Comparison of ENCODE assay signal across 17 mouse cellular contexts in the genomic region with DNA sequence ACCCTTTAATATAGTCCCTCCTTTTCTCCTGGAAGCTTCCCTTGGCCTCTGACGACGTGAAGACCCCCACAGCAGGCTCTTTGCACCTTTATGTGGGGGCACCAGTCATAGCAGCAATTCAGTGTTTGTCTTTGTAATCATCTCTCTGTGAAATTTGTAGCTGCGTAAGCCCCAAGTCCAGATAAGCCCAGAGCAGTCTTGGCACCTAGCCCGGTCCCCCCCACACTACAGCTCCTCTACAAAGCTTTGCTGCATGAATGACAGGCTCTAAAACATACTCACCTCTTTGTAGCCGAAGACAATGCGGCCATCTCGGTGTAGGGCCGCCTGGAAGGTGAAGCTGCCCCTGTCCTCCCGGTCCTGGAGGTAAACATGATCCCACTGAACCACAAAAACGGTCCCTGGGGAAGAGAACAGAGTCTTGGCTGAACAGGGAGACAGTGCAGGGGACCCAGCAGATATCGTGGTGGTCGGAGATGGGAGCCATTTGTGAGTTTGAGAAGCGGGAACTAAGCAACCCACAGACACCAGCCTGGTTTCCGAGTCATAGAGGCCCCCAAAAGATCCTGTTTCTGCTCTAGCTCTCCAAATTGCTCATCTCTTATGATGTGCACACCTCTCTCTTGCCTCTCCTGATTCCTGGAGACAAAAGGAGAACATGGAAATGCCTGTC. TPM values are rescaled to one million over a fixed set of nuclear protein-coding genes. Genes with fewer than 3 reads are reported as not detected.
DNase-seq lines count a peak whose midpoint lies in the region; ATAC-seq and TF ChIP-seq lines count a peak whose summit lies in the region.
"Had no signal": no experiment of that assay in that cellular context is flagged by ENCODE, and none has a peak within 500 bp of the region (broad histone marks: within the 10 kb centered on the region; RNA-seq: fewer than 3 reads in every experiment).

No protein-coding gene starts in this region.

- TF ChIP-seq CTCF in kidney, adult 2 months (conservative IDR thresholded peaks at IDR 0.05; ENCODE audit: insufficient read depth, insufficient read length, low read depth, low read length): no peak
- no peak for TF ChIP-seq CTCF in thymus, adult 2 months (IDR thresholded peaks at IDR 0.05; ENCODE audit: borderline replicate concordance, control insufficient read depth, extremely low read depth, insufficient read depth, low read length, poor library complexity)
- no peak for TF ChIP-seq CTCF in stomach, postnatal 0 days (IDR thresholded peaks at IDR 0.05; ENCODE audit: low read depth)

- no peak for TF ChIP-seq POLR2A in kidney, adult 2 months (IDR thresholded peaks at IDR 0.05; ENCODE audit: low read depth, low read length)
- no peak for TF ChIP-seq POLR2A in thymus, adult 2 months (IDR thresholded peaks at IDR 0.05; ENCODE audit: control insufficient read depth, extremely low read depth, insufficient read depth, low read length, poor library complexity)

- 0 out of 2 replicates have a peak overlapping the region, but pooled peaks have one; percentile 8 for H3K4me2 ChIP-seq in heart, embryonic 12.5 days
- H3K4me2 ChIP-seq in heart, embryonic 11.5 days: no peak overlapping the region
- H3K4me2 ChIP-seq in stomach, postnatal 0 days (replicated peaks; ENCODE audit: low read depth): no peak overlapping the region
- H3K4me2 ChIP-seq: embryonic facial prominence, embryonic 12.5 days; limb, embryonic 15.5 days; neural tube, embryonic 12.5 days had no signal

- H3K36me3 ChIP-seq in heart, embryonic 12.5 days: no peaks in the 10 kb centered on the region
- no peaks in the 10 kb centered on the region for H3K36me3 ChIP-seq in heart, embryonic 11.5 days (ENCODE audit: control insufficient read depth, insufficient read depth, low read length)
- no peaks in the 10 kb centered on the region for H3K36me3 ChIP-seq in kidney, adult 2 months (ENCODE audit: control insufficient read depth, insufficient read depth, low read length)
- peaks cover 12% of the 10 kb centered on the region; the same call in 1 of the 2 replicates for H3K36me3 ChIP-seq in thymus, adult 2 months (ENCODE audit: control insufficient read depth, insufficient read depth, low read length)
- H3K36me3 ChIP-seq in stomach, postnatal 0 days (ENCODE audit: control insufficient read depth, insufficient read depth, low read length): no peaks in the 10 kb centered on the region
- H3K36me3 ChIP-seq: embryonic facial prominence, embryonic 12.5 days; limb, embryonic 15.5 days; neural tube, embryonic 12.5 days had no signal

- no peaks in the 10 kb centered on the region for H3K9me3 ChIP-seq in heart, embryonic 12.5 days (replicated peaks)
- no peaks in the 10 kb centered on the region for H3K9me3 ChIP-seq in heart, embryonic 11.5 days (replicated peaks; ENCODE audit: control insufficient read depth, low read length)
- H3K9me3 ChIP-seq in stomach, postnatal 0 days (ENCODE audit: control insufficient read depth, low read length): no peaks in the 10 kb centered on the region
- H3K9me3 ChIP-seq: embryonic facial prominence, embryonic 12.5 days; limb, embryonic 15.5 days; neural tube, embryonic 12.5 days had no signal

- 0 out of 2 replicates have a peak, but pooled peaks cover 5% of the 10 kb centered on the region for H3K27me3 ChIP-seq in heart, embryonic 12.5 days (replicated peaks)
- no peaks in the 10 kb centered on the region; the same call in 1 of the 2 replicates for H3K27me3 ChIP-seq in heart, embryonic 11.5 days (ENCODE audit: control insufficient read depth, insufficient read depth, low read length)
- H3K27me3 ChIP-seq in kidney, adult 2 months (replicated peaks; ENCODE audit: control insufficient read depth, insufficient read depth, low read length): no peaks in the 10 kb centered on the region
- H3K27me3 ChIP-seq in thymus, adult 2 months (ENCODE audit: control insufficient read depth, insufficient read depth, low read length): no peaks in the 10 kb centered on the region
- no peaks in the 10 kb centered on the region for H3K27me3 ChIP-seq in stomach, postnatal 0 days (ENCODE audit: control insufficient read depth, insufficient read depth, low read length)
- H3K27me3 ChIP-seq: embryonic facial prominence, embryonic 12.5 days; limb, embryonic 15.5 days; neural tube, embryonic 12.5 days had no signal

- peaks cover 25% of the 10 kb centered on the region for H3K4me1 ChIP-seq in heart, embryonic 12.5 days (replicated peaks)
- H3K4me1 ChIP-seq in heart, embryonic 11.5 days (ENCODE audit: control insufficient read depth, insufficient read depth, low read length): 0 out of 2 replicates have a peak, but pooled peaks cover 3% of the 10 kb centered on the region
- peaks cover 4% of the 10 kb centered on the region; the same call in 1 of the 2 replicates for H3K4me1 ChIP-seq in kidney, adult 2 months (ENCODE audit: control insufficient read depth, insufficient read depth, low read length)
- peaks cover 49% of the 10 kb centered on the region for H3K4me1 ChIP-seq in thymus, adult 2 months (replicated peaks; ENCODE audit: control insufficient read depth, insufficient read depth, low read length)
- no peaks in the 10 kb centered on the region for H3K4me1 ChIP-seq in stomach, postnatal 0 days (replicated peaks; ENCODE audit: control insufficient read depth, insufficient read depth)
- H3K4me1 ChIP-seq: embryonic facial prominence, embryonic 12.5 days had no signal

- H3K27ac ChIP-seq in heart, embryonic 12.5 days (ENCODE audit: poor library complexity, severe bottlenecking): no peak overlapping the region
- no peak overlapping the region for H3K27ac ChIP-seq in heart, embryonic 11.5 days (ENCODE audit: low read depth, low read length)
- no peak overlapping the region for H3K27ac ChIP-seq in kidney, adult 2 months (ENCODE audit: insufficient read depth, low read depth, low read length)
- H3K27ac ChIP-seq in thymus, adult 2 months (ENCODE audit: control insufficient read depth, insufficient read depth, low read length): peak overlapping the region; percentile 78
- no peak overlapping the region for H3K27ac ChIP-seq in stomach, postnatal 0 days (replicated peaks)
- H3K27ac ChIP-seq: embryonic facial prominence, embryonic 12.5 days; limb, embryonic 15.5 days; neural tube, embryonic 12.5 days had no signal

- no peak for TF ChIP-seq EP300 in stomach, postnatal 0 days (optimal IDR thresholded peaks at IDR 0.05)

- WGBS in heart, embryonic 12.5 days: 39% methylated on average over 14 of the region's 14 CpGs
- 62% methylated on average over 14 of the region's 14 CpGs for whole genome bisulfite sequencing in heart, embryonic 11.5 days (ENCODE audit: insufficient replicate concordance)
- WGBS in kidney, adult 2 months: 73% methylated on average over 14 of the region's 14 CpGs
- 34% methylated on average over 14 of the region's 14 CpGs for WGBS in thymus, adult 2 months
- WGBS in stomach, postnatal 0 days: 43% methylated on average over 14 of the region's 14 CpGs

- peak; percentile 29 for DNase-seq in kidney, postnatal 10 days
- DNase-seq in kidney, adult 2 months: no peak
- DNase-seq in thymus, adult 2 months: no peak
- no peak for DNase-seq in thymus, adult 18-20 months
- DNase-seq in stomach, postnatal 0 days (ENCODE audit: low spot score): peak; percentile 47
- DNase-seq: adrenal gland, postnatal 36 days; cerebellum, adult 8-10 months; gastrocnemius, postnatal 25 days; heart, postnatal 36 days; kidney, adult 8-10 months; right cerebral cortex, postnatal 14 days had no signal

- H3K9ac ChIP-seq in heart, embryonic 12.5 days: no peak overlapping the region
- H3K9ac ChIP-seq in heart, embryonic 11.5 days (ENCODE audit: low read depth, low read length): no peak overlapping the region
- no peak overlapping the region for H3K9ac ChIP-seq in stomach, postnatal 0 days (ENCODE audit: low read length)
- H3K9ac ChIP-seq: embryonic facial prominence, embryonic 12.5 days; limb, embryonic 15.5 days; neural tube, embryonic 12.5 days had no signal

- no peak for ATAC-seq in heart, embryonic 12.5 days (ENCODE audit: insufficient number of reproducible peaks, low FRiP score)
- no peak for ATAC-seq in heart, embryonic 11.5 days (replicated peaks; ENCODE audit: insufficient number of reproducible peaks, low FRiP score, low TSS enrichment)
- no peak for ATAC-seq in stomach, postnatal 0 days (ENCODE audit: low FRiP score, low TSS enrichment)
- no peak for ATAC-seq in erythroid progenitor cell, adult 5-6 weeks (replicated peaks; ENCODE audit: low FRiP score, poor library complexity, severe bottlenecking)

- H3K4me3 ChIP-seq in heart, embryonic 12.5 days: no peak overlapping the region
- H3K4me3 ChIP-seq in heart, embryonic 11.5 days (ENCODE audit: low read depth, low read length): no peak overlapping the region
- no peak overlapping the region for H3K4me3 ChIP-seq in kidney, adult 2 months (ENCODE audit: insufficient read depth, low read depth, low read length)
- H3K4me3 ChIP-seq in thymus, adult 2 months (ENCODE audit: control insufficient read depth, insufficient read depth, low read length): peak overlapping the region; percentile 36
- H3K4me3 ChIP-seq in stomach, postnatal 0 days (ENCODE audit: low read depth, low read length): no peak overlapping the region
- H3K4me3 ChIP-seq: embryonic facial prominence, embryonic 12.5 days; limb, embryonic 15.5 days; neural tube, embryonic 12.5 days had no signal

RNA-seq across cellular contexts. Expression of gene Plxdc1, which starts 31.6 kb away (rescaled TPM):
- polyA plus RNA-seq in heart, embryonic 12.5 days (2016; fragmentation: Nextera tagmentation; extraction: Ambion mirVana): 0.31 TPM in 1 of 2 replicates, not detected in the other
- 0.14 TPM in 1 of 2 replicates, not detected in the other for polyA plus RNA-seq in heart, embryonic 11.5 days (2014; fragmentation: Nextera tagmentation; extraction: Ambion mirVana)
- polyA plus RNA-seq in kidney, adult 2 months (2012; rRNA removed): 1.0 TPM in 2 replicates
- 77.5 and 94.1 TPM in 2 replicates for polyA plus RNA-seq in thymus, adult 2 months (2012; rRNA removed)
- polyA plus RNA-seq in stomach, postnatal 0 days (2015; fragmentation: Nextera tagmentation; extraction: Ambion mirVana): 0.40 and 0.45 TPM in 2 replicates
- total RNA-seq in erythroid progenitor cell, adult 5-6 weeks (2015; ENCODE audit: low replicate concordance): 1.3 TPM in 1 of 2 replicates, not detected in the other
- total RNA-seq in erythroid progenitor cell, adult 5-6 weeks (2017; ENCODE audit: low replicate concordance): 2.3 and 2.4 TPM in 2 replicates

RNA-seq across cellular contexts. Expression of gene Arl5c, which starts 41.4 kb away (rescaled TPM):
- polyA plus RNA-seq in heart, embryonic 12.5 days (2016; fragmentation: Nextera tagmentation; extraction: Ambion mirVana): 3.4 and 3.9 TPM in 2 replicates
- 7.2 and 8.0 TPM in 2 replicates for polyA plus RNA-seq in heart, embryonic 11.5 days (2014; fragmentation: Nextera tagmentation; extraction: Ambion mirVana)
- 0.75 and 2.8 TPM in 2 replicates for polyA plus RNA-seq in kidney, adult 2 months (2012; rRNA removed)
- polyA plus RNA-seq in thymus, adult 2 months (2012; rRNA removed): 181 and 217 TPM in 2 replicates
- 7.5 and 9.8 TPM in 2 replicates for polyA plus RNA-seq in stomach, postnatal 0 days (2015; fragmentation: Nextera tagmentation; extraction: Ambion mirVana)
- total RNA-seq in erythroid progenitor cell, adult 5-6 weeks (2015; ENCODE audit: low replicate concordance): 8.8 and 24.5 TPM in 2 replicates
- total RNA-seq in erythroid progenitor cell, adult 5-6 weeks (2017; ENCODE audit: low replicate concordance): 9.6 and 17.5 TPM in 2 replicates

Comparison
In these comparisons a context has a peak if more than half of its experiments do, and no peak if none do; other contexts are left out.
1. DNase-seq: peak in kidney, postnatal 10 days (single experiment) and stomach, postnatal 0 days (single experiment); none in kidney, adult 2 months (single experiment), thymus, adult 2 months (single experiment) and thymus, adult 18-20 months (0 of 2).
2. RNA of gene Plxdc1, which starts 31.6 kb away (polyA plus RNA-seq): 77.5 to 94.1 TPM in thymus, adult 2 months; 1.0 TPM in kidney, adult 2 months, 0.40 to 0.45 TPM in stomach, postnatal 0 days, 0.31 TPM in heart, embryonic 12.5 days and 0.14 TPM in heart, embryonic 11.5 days; every median in the first group is over 10 times any median in the second.
3. RNA of gene Arl5c, which starts 41.4 kb away (polyA plus RNA-seq): 181 to 217 TPM in thymus, adult 2 months; 7.5 to 9.8 TPM in stomach, postnatal 0 days, 7.2 to 8.0 TPM in heart, embryonic 11.5 days, 3.4 to 3.9 TPM in heart, embryonic 12.5 days and 0.75 to 2.8 TPM in kidney, adult 2 months; every median in the first group is over 10 times any median in the second.